Mouse (Mus musculus) thymus, postnatal 4 days (tissue): Measurements from ENCODE around the gene Kcnj14.

ENCODE experiments used
- DNase-seq: peaks from one replicate; pipeline ENCODE4 v3.0.0; 2021

Gene Kcnj14

GRCm38 (mm10) chr7:45794971-45795370 lies 29.6 kb downstream of the Kcnj14 start:
- no peak for DNase-seq

DNA sequence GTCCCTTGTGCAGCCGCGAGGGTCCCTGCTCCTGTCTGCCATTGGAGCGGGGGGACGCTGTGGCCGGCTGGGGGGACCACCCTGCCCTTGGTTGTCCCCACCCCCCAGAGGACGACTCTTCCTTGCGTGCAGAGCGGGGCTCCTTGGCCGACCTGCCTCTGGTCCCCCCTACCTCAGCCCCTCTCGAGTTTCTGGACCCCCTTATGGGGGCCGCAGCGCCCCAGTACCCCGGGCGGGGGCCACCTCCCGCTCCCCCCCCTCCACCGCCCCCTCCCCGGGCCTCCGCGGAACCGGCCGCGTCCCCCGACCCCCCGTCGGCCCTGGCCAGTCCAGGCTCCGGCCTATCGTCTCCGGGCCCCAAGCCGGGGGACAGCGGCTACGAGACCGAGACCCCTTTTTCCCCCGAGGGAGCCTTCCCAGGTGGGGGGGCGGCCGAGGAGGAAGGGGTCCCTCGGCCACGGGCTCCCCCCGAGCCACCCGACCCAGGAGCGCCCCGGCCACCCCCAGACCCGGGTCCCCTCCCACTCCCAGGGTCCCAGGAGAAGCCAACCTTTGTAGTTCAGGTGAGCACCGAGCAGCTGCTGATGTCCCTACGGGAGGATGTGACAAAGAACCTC lies 30.5 kb downstream of the Kcnj14 start:
- DNase-seq = no peak

- no peak for DNase-seq
These were observed 31.3 kb downstream of the Kcnj14 start for GRCm38 (mm10) chr7:45793240-45793639.

DNA sequence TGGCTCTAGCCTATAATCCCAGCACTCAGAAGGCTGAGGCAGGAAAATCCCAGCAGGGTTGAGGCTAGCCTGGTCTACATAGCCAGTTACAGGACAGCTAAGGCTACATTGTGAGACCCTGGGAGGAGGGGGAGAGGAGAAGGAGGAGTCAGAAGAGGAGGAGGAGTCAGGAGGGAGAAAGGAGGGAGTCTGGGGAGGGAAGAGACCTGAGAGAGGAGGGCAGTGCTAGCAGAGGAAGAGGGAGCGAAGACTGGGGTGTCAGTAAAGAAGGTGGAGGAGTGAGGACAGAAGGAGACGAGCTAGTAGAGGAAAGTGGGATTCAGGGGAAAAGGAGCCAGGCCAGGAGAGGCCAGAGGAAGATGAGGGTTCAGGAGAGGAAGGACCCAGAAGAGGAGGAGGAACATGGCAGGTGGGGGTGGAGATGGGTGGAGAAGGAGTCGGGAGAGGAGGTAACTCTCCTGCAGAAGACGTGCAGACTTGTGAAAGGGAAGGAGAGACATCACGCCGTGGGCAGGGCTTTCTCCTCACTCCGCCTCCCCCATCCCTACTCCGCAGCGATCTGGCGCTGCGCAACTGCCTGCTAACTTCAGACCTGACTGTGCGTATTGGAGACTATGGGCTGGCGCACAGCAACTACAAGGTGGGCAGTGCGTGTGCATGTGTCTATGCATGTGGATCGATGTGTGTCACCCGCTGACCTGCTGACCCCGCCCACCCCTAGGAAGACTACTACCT lies 32.7 kb downstream of the Kcnj14 start:
- DNase-seq = no peak

GRCm38 (mm10) chr7:45790721-45791120 lies 33.9 kb downstream of the Kcnj14 start:
- DNase-seq = no peak

DNA sequence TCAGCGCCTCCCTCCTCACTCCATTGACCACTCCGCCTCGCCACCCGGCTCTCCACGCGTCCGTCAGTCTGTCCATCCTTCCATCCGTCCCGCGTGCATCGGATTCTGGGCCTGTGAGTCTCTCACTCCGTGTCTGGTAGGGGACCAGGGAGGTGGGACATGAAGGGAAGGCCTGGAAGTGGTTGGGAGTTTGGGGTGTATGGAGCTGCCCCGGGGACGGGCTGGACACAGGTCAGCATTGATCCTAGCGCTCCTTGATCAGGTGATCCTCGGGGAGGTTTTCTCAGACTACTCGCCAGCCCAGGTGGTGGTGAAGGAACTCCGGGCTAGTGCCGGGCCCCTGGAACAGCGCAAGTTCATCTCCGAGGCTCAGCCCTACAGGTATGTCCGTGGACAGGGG lies 36.9 kb downstream of the Kcnj14 start:
- DNase-seq = no peak

- no peak for DNase-seq
These were observed 37.7 kb downstream of the Kcnj14 start for GRCm38 (mm10) chr7:45786661-45787413.

GRCm38 (mm10) chr7:45786136-45786578 lies 38.4 kb downstream of the Kcnj14 start:
- DNase-seq = peak; percentile 41

DNA sequence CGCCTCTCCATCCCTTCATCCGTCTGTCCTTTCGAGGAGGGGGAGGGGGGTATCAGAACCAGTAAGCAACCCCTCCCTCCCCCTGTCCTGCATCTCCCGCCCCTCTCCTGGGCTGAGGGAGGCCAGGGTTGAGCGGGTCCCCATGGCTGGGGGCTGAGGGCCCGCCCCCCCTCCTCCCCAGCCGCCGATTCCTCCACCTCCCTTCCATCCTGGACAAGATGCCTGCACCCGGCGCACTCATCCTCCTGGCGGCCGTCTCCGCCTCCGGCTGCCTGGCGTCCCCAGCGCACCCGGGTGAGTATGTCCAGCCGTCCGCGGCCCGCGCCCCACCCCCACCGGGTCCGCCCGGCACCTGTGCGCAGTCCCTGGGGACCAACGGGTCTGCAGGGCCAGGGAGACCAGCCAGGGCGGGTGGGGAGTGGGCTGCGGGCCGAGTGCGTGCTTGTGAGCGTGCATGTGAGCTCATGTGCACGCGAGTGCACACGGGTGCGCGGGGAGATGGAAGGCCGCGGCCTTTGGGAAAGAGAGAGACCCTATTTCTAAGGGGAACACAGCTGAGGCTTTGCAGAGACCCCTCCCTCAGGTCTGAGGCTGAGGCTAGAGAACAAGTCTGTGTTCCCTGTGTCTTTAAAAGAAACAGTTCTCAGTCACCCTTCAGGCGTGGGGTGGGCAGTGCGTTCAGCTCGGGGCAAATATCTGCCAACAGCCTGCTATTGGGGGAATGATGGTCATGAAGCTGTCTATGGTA lies 39.0 kb downstream of the Kcnj14 start:
- peak; percentile 44 for DNase-seq

GRCm38 (mm10) chr7:45784524-45785372 lies 39.8 kb downstream of the Kcnj14 start, which contains the start of gene Sult2b1:
TSS of gene Sult2b1 (minus strand) at chr7:45784669.
- no peak for DNase-seq

- peak; percentile 70 for DNase-seq
These were observed 41.0 kb downstream of the Kcnj14 start, which contains the start of gene Lmtk3 for GRCm38 (mm10) chr7:45783511-45784091. TSS of gene Lmtk3 (plus strand) at chr7:45783738.

DNA sequence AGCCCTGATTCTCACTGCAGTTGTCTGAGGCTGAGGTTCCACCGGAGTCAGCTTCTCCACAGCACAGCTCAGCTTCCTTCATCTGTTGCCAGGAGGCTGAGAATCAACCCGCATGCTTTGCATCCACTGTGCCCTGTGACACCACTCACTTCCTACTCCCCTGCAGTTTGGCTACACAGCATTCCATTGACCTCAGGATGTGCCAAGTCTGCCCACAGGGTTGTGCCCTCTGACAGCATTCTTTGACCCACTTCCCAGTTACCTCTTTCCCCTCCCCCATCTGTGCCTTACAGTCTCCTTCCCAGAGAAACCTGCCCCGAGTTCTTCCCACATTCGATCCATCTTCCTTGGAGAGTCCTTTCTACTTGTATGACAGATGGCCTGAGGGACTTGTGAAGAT lies 42.3 kb downstream of the Kcnj14 start:
- no peak for DNase-seq

- DNase-seq = peak; percentile 78
These were observed 45.4 kb downstream of the Kcnj14 start for GRCm38 (mm10) chr7:45779081-45779641.

GRCm38 (mm10) chr7:45775237-45775636 lies 49.3 kb downstream of the Kcnj14 start:
- no peak for DNase-seq

DNA sequence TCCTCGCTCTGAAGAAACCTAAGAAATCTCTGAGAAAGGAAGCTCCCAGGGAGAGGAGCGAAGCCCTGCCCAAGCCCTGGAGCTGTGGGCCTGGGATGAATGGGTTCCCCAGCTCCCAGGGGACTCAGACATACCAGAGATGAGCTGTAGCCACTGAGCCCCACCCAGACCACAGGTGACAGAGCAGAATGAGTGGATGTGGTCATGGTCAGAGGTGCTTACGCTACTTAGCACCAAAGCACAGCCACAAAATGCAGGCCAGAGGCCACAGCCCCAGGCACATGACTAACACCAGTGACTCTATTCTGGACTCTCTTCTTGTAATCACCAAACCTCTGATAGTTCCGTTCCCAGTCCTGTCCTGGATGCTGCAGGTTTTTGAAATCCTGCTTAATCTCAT lies 53.5 kb downstream of the Kcnj14 start:
- no peak for DNase-seq

- DNase-seq = no peak
These were observed 54.0 kb downstream of the Kcnj14 start for GRCm38 (mm10) chr7:45770427-45771082.

DNA sequence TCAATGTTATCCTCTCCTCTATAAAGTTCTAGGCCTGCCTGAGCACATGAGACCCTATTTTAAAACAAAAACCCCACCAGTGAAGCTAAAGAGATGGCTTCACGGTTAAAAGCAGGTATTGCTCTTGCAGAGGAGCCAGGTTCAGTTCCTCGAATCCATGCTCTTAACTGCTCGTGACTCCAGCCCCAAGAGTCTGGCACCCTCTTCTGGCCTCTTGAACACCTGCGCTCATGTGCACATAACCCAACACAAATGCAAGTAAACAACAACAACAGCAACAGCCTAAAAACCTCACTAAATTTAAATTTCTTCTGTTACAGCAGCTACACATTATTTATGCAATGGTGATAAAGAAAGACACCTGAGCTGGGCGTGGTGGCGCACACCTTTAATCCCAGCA lies 57.1 kb downstream of the Kcnj14 start:
- no peak for DNase-seq

- no peak for DNase-seq
These were observed 57.8 kb downstream of the Kcnj14 start for GRCm38 (mm10) chr7:45766764-45767163.
